Comparison of ENCODE assay signal across 16 mouse cellular contexts in the genomic region with DNA sequence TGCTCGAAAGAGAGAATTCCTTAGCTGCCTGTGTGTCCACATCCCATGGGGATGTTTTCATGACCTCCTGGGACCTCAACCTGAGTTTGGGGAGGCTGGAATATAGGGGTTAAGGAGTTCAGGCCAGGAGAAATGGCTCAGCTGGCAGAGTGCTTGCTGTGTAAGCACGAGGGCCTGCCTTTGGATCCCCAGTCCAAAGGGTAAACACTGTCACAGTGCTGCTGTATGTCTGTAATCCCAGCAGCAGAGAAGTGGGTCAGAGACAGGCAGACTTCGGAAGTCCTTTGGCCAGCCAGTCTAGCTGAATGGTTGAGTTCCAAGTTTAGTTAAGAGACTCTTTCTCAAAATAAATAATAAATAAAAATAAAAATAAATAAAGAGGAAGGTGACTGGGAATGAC. TPM values are rescaled to one million over a fixed set of nuclear protein-coding genes. Genes with fewer than 3 reads are reported as not detected.
DNase-seq lines count a peak whose midpoint lies in the region; ATAC-seq and TF ChIP-seq lines count a peak whose summit lies in the region.
"Had no signal": no experiment of that assay in that cellular context is flagged by ENCODE, and none has a peak within 500 bp of the region (broad histone marks: within the 10 kb centered on the region; RNA-seq: fewer than 3 reads in every experiment).

No protein-coding gene starts in this region.

- TF ChIP-seq CTCF in gastrocnemius, adult 2 months (IDR thresholded peaks at IDR 0.05), result no peak

- no peak overlapping the region for H3K4me2 ChIP-seq in liver, embryonic 15.5 days
- H3K4me2 ChIP-seq: embryonic facial prominence, embryonic 13.5 days; hindbrain, embryonic 12.5 days; limb, embryonic 13.5 days; stomach, embryonic 15.5 days had no signal

- no peaks in the 10 kb centered on the region for H3K36me3 ChIP-seq in liver, embryonic 15.5 days (replicated peaks)
- H3K36me3 ChIP-seq: embryonic facial prominence, embryonic 13.5 days; forebrain, embryonic 10.5 days; hindbrain, embryonic 12.5 days; limb, embryonic 13.5 days; stomach, embryonic 15.5 days had no signal

- no peak overlapping the region for H3K9ac ChIP-seq in liver, embryonic 15.5 days
- H3K9ac ChIP-seq: embryonic facial prominence, embryonic 13.5 days; hindbrain, embryonic 12.5 days; limb, embryonic 13.5 days; stomach, embryonic 15.5 days had no signal

- peak overlapping the region; percentile 5; the same call in 1 of the 2 replicates for H3K4me3 ChIP-seq in gastrocnemius, adult 2 months
- H3K4me3 ChIP-seq in liver, embryonic 15.5 days (replicated peaks), result no peak overlapping the region
- H3K4me3 ChIP-seq: embryonic facial prominence, embryonic 13.5 days; forebrain, embryonic 10.5 days; hindbrain, embryonic 12.5 days; limb, embryonic 13.5 days; stomach, embryonic 15.5 days had no signal

- H3K4me1 ChIP-seq in liver, embryonic 15.5 days (replicated peaks), result peaks cover 7% of the 10 kb centered on the region; the same call in 1 of the 2 replicates
- H3K4me1 ChIP-seq: embryonic facial prominence, embryonic 13.5 days; stomach, embryonic 15.5 days had no signal

- intact Hi-C loops in gastrocnemius, adult 2 months (cut with DNase I), result no loop called here

- WGBS in liver, embryonic 15.5 days (ENCODE audit: insufficient replicate concordance), result 37% methylated on average over 3 of the region's 3 CpGs

- peak; percentile 57 for DNase-seq in gastrocnemius, adult 2 months
- no peak for DNase-seq in gastrocnemius, postnatal 4 days (ENCODE audit: low spot score in 2 of 2)
- DNase-seq in 3134 (ENCODE audit: extremely low read depth, insufficient read length, low spot score), result peak; percentile 4
- DNase-seq in kidney, postnatal 14 days, result peak; percentile 78
- DNase-seq in frontal cortex, postnatal 14 days (ENCODE audit: low spot score in 2 of 2), result no peak
- DNase-seq in thymus, postnatal 4 days, result no peak
- DNase-seq: gastrocnemius, postnatal 14 days; lung, postnatal 14 days; spleen, adult 18-20 months; thymus, adult 2 months had no signal

- H3K9me3 ChIP-seq in liver, embryonic 15.5 days (replicated peaks), result no peaks in the 10 kb centered on the region
- H3K9me3 ChIP-seq: embryonic facial prominence, embryonic 13.5 days; forebrain, embryonic 10.5 days; hindbrain, embryonic 12.5 days; stomach, embryonic 15.5 days had no signal

- H3K27ac ChIP-seq in gastrocnemius, adult 2 months, result peak overlapping the region; percentile 85
- H3K27ac ChIP-seq in liver, embryonic 15.5 days (replicated peaks), result no peak overlapping the region
- H3K27ac ChIP-seq: embryonic facial prominence, embryonic 13.5 days; forebrain, embryonic 10.5 days; hindbrain, embryonic 12.5 days; limb, embryonic 13.5 days; stomach, embryonic 15.5 days had no signal

- peak; percentile 55 for ATAC-seq in liver, embryonic 15.5 days (ENCODE audit: insufficient read depth)

- no peaks in the 10 kb centered on the region for H3K27me3 ChIP-seq in liver, embryonic 15.5 days
- H3K27me3 ChIP-seq: stomach, embryonic 15.5 days had no signal

RNA-seq across cellular contexts. Expression of gene Ephb1, which starts 48.2 kb away (rescaled TPM):
- total RNA-seq in gastrocnemius, adult 2 months (2021), result 1 to 10 TPM in 1 of 2 experiments, under 1 TPM in 1; 0.48 to 1.0 TPM
- 1 to 10 TPM; 4.9 to 5.4 TPM for total RNA-seq in gastrocnemius, postnatal 4 days (2021)
- 0.20 and 0.31 TPM in 2 replicates for polyA plus RNA-seq in liver, embryonic 15.5 days (2015; fragmentation: Nextera tagmentation; extraction: Ambion mirVana)

Comparison
In these comparisons a context has a peak if more than half of its experiments do, and no peak if none do; other contexts are left out.
1. DNase-seq: peak in gastrocnemius, adult 2 months (single experiment), 3134 (single experiment) and kidney, postnatal 14 days (single experiment); none in gastrocnemius, postnatal 4 days (0 of 2), frontal cortex, postnatal 14 days (0 of 2) and thymus, postnatal 4 days (single experiment).